Mouse (Mus musculus): ENCODE data around the gene Zfp595.
"Not testable (repeated sequence)": the region's sequence is repeated elsewhere in the genome, so short reads cannot be mapped to it uniquely, and the experiment has no call there.

The Zfp595 gene

GRCm38 (mm10) chr13:67332019-67332724 is at the start of gene Zfp595:
TSS of gene Zfp595 (minus strand) at chr13:67332570.
- in situ Hi-C loops (cut with MseI, MboI), result no loop called here

GRCm38 (mm10) chr13:67376255-67376654 is 43.9 kb upstream of the Zfp595 start:
- in situ Hi-C loops (cut with MseI, MboI), result not testable (repeated sequence)

GRCm38 (mm10) chr13:67375050-67375911 is 42.9 kb upstream of the Zfp595 start, which contains the start of the genes Gm28041 and Zfp456:
TSS of gene Gm28041 (minus strand) at chr13:67375733.
TSS of gene Zfp456 (minus strand) at chr13:67375810.
- in situ Hi-C loops (cut with MseI, MboI), result not testable (repeated sequence)

GRCm38 (mm10) chr13:67360131-67360744 is 27.9 kb upstream of the Zfp595 start, which contains the start of the genes Gm28044 and Zfp953:
TSS of gene Gm28044 (minus strand) at chr13:67360536.
TSS of gene Zfp953 (minus strand) at chr13:67360605.
- in situ Hi-C loops (cut with MseI, MboI), result no loop called here

- in situ Hi-C loops (cut with MseI, MboI), result no loop called here
Measured at GRCm38 (mm10) chr13:67351854-67352253, 19.5 kb upstream of the Zfp595 start.

GRCm38 (mm10) chr13:67343422-67343821 is 11.1 kb upstream of the Zfp595 start:
- in situ Hi-C loops (cut with MseI, MboI), result no loop called here

GRCm38 (mm10) chr13:67332877-67333276 is 507 bp upstream of the Zfp595 start:
- in situ Hi-C loops (cut with MseI, MboI), result no loop called here

- in situ Hi-C loops (cut with MseI, MboI), result no loop called here
Measured at GRCm38 (mm10) chr13:67306718-67307117, 25.7 kb downstream of the Zfp595 start.

GRCm38 (mm10) chr13:67305822-67306672 is 26.3 kb downstream of the Zfp595 start, which contains the start of gene Zfp457:
TSS of gene Zfp457 (minus strand) at chr13:67306485.
- in situ Hi-C loops (cut with MseI, MboI), result no loop called here

GRCm38 (mm10) chr13:67278314-67278713 is 54.1 kb downstream of the Zfp595 start, which contains the start of gene Zfp458:
TSS of gene Zfp458 (minus strand) at chr13:67278466.
- in situ Hi-C loops (cut with MseI, MboI), result no loop called here

- in situ Hi-C loops (cut with MseI, MboI), result not testable (repeated sequence)
Measured at GRCm38 (mm10) chr13:67269383-67270065, 62.8 kb downstream of the Zfp595 start.

GRCm38 (mm10) chr13:67268568-67269369 is 63.6 kb downstream of the Zfp595 start:
- in situ Hi-C loops (cut with MseI, MboI), result no loop called here

Measured in mouse trophoblast stem cell (cell line).